Mouse (Mus musculus): Measurements from ENCODE around the gene Haus2. TPM values are rescaled to one million over a fixed set of nuclear protein-coding genes. Genes with fewer than 3 reads are reported as not detected.

Haus2 gene
- polyA plus RNA-seq, 1 experiment, result not detected

DNA sequence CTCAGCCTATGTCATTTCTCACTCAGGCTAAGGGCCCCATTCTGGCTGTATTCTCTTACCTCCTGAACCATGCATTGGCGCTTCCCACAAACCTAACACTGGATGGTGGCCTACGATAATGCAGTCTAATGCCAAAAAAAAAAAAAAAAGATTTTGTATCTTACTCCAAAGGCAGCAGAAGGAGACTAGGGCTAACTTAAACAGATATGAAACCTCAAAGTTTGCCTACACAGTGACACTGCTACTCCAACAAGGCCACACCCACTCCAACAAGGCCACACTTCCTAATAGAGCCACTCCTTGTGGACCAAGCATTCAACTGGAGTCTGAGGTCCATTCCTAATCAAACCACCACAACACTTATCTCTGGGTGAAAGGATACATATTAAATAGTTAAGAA is 47.5 kb downstream of the Haus2 start:
- TF ChIP-seq CTCF (IDR thresholded peaks at IDR 0.05; ENCODE audit: insufficient read depth, low read depth, low read length) (no peak), POLR2A (IDR thresholded peaks at IDR 0.05; ENCODE audit: insufficient read depth, low read depth, low read length) (no peak)
- H3K4me3 ChIP-seq (ENCODE audit: insufficient read depth, low read depth, low read length), result no peak overlapping the region
- no peak overlapping the region for H3K27ac ChIP-seq (ENCODE audit: insufficient read depth, low read depth, low read length)
- no peaks in the 10 kb centered on the region for H3K4me1 ChIP-seq (ENCODE audit: control insufficient read depth, insufficient read depth, low read length)
- WGBS, result 100% methylated on average over 2 of the region's 2 CpGs

DNA sequence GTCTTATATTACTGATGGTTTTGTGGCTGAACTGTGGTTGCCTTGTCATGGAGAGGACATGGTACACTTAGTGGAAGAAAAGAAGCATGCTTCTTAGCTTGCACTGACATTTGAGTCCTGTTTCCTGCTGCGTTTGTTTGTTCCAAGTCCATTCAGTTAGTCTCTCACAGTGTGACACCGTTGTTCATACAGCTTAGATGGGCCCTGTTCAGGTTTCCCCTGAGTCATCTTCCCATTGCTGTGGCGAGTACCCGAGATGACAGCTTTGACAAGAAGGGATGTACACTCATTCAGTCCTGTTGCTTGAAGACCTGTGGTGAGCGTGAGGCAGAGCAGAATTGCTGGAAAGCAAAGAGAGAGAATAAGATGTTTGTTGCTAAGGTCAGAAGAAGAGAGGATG is 49.3 kb downstream of the Haus2 start:
- Histone ChIP-seq H3K4me3 (ENCODE audit: insufficient read depth, low read depth, low read length) (no peak overlapping the region), H3K4me1 (ENCODE audit: control insufficient read depth, insufficient read depth, low read length) (peaks cover 3% of the 10 kb centered on the region), H3K27ac (ENCODE audit: insufficient read depth, low read depth, low read length) (no peak overlapping the region)
- no peak for TF ChIP-seq CTCF (IDR thresholded peaks at IDR 0.05; ENCODE audit: insufficient read depth, low read depth, low read length)
- no peak for TF ChIP-seq POLR2A (IDR thresholded peaks at IDR 0.05; ENCODE audit: insufficient read depth, low read depth, low read length)
- WGBS, result 67% methylated on average over 5 of the region's 5 CpGs

DNA sequence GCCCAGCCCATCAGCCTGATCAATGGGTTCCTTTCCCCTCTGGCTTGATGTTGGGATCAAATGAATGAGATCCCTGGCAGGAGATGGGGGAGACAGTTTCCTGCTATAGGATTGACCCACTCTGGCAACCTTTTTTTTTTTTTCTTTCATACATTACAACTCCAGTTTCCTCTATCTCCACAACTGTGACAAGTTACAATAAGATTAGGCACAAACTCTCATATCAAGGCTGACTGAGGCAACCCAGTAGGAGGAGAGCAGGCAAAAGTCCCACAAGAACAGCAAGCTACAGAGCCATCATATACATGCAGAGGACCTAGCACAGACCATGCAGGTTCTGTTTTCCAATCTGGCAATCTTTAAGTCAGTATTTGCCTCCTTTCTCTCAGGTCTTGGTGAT is 50.1 kb downstream of the Haus2 start:
- no peak overlapping the region for H3K4me3 ChIP-seq (ENCODE audit: insufficient read depth, low read depth, low read length)

DNA sequence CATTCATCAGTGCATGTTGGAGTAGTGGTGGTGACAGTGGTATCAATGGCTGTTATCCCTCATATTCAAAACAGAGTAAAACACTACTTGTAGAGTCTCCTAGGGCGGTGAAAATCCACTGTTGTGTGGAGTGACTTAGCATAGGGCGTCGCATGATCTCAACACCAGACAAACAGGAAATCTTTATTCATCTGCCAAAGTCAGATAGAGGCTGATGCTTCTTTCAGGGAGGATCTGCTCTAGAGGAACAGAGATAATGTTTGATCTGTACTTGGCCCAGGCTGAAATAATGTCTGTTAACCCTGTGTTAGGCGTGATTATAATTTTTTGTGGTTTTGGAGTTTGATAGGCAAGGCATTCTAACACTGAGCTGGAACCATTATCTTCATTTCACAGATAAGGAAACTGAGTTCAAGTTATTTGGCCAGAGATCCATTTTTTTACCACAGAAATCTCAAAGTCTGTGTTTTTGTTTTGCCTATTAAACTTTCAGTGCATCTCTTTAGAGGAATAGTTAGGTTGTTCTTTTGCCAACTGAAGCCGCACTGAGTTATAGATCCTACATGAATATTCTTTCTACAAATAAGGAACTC is 51.4 kb downstream of the Haus2 start:
- Histone ChIP-seq H3K4me3 (ENCODE audit: insufficient read depth, low read depth, low read length) (no peak overlapping the region), H3K27ac (ENCODE audit: insufficient read depth, low read depth, low read length) (no peak overlapping the region), H3K4me1 (ENCODE audit: control insufficient read depth, insufficient read depth, low read length) (peaks cover 8% of the 10 kb centered on the region)
- 81% methylated on average over 5 of the region's 5 CpGs for WGBS
- TF ChIP-seq CTCF (IDR thresholded peaks at IDR 0.05; ENCODE audit: insufficient read depth, low read depth, low read length) (no peak), POLR2A (IDR thresholded peaks at IDR 0.05; ENCODE audit: insufficient read depth, low read depth, low read length) (no peak)

More for the DNA sequence above, 50.1 kb downstream of the Haus2 start:
- TF ChIP-seq CTCF (IDR thresholded peaks at IDR 0.05; ENCODE audit: insufficient read depth, low read depth, low read length), result no peak
- TF ChIP-seq POLR2A (IDR thresholded peaks at IDR 0.05; ENCODE audit: insufficient read depth, low read depth, low read length), result no peak
- Histone ChIP-seq H3K4me1 (ENCODE audit: control insufficient read depth, insufficient read depth, low read length) (peaks cover 8% of the 10 kb centered on the region), H3K27ac (ENCODE audit: insufficient read depth, low read depth, low read length) (no peak overlapping the region)

DNA sequence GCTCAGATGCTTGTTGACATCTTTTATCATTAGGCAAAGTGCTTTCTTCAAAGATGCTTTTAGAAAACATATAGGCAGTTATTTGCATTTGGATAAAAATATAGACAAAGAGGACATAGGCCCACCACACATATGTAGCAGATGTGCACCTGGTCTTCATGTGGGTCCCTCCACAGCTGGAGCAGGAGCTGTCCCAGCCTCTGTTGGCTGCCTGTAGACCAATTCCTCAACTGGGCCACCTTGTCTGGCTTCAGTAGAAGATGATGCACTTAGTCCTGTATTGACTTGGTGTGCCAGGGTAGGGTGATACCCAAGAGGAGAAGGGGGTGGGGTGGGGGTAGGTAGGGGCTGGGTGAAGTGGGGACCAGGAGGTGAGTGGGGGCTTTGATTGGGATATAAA is 53.6 kb downstream of the Haus2 start:
- no peak overlapping the region for H3K4me3 ChIP-seq (ENCODE audit: insufficient read depth, low read depth, low read length)
- TF ChIP-seq POLR2A (IDR thresholded peaks at IDR 0.05; ENCODE audit: insufficient read depth, low read depth, low read length) (no peak), CTCF (IDR thresholded peaks at IDR 0.05; ENCODE audit: insufficient read depth, low read depth, low read length) (no peak)
- H3K4me1 ChIP-seq (ENCODE audit: control insufficient read depth, insufficient read depth, low read length), result peaks cover 8% of the 10 kb centered on the region
- H3K27ac ChIP-seq (ENCODE audit: insufficient read depth, low read depth, low read length), result no peak overlapping the region

DNA sequence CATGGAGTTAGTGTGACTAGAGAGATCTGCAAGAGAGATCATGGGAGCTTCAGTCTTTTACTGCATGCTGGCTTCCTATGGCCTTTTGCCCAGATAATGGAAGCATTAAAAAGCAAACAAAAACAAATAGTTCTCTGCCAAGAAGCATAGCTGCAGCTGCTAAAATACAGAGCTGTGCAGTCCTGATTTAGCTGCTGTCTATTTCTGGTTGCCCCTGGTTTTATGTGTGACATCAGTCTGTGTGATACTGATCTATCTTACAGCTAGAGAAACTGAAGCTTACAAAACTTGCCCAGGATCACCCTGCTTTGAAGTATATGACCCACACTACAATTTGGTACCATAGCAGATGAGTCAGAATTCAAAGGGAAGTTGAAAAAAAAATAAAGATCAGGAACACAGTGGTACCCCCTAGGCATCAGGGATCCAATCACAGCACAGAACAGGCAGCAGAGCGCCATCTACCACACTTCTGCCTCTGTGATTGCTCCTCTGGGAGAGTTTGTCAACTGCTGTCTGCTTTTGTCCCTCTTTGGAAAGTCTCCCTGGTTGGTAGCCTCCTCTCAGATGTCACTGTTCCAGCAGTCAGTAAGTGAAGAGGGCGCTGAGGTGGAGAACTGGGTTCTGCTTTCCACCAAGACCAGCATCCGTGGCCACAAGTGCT is 54.4 kb downstream of the Haus2 start:
- H3K27ac ChIP-seq (ENCODE audit: insufficient read depth, low read depth, low read length), result peak overlapping the region; percentile 73; the same call in 1 of the 2 replicates
- no peak for TF ChIP-seq CTCF (IDR thresholded peaks at IDR 0.05; ENCODE audit: insufficient read depth, low read depth, low read length)
- no peak for TF ChIP-seq POLR2A (IDR thresholded peaks at IDR 0.05; ENCODE audit: insufficient read depth, low read depth, low read length)
- H3K4me3 ChIP-seq (ENCODE audit: insufficient read depth, low read depth, low read length), result no peak overlapping the region
- 52% methylated on average over 3 of the region's 3 CpGs for WGBS
- H3K4me1 ChIP-seq (ENCODE audit: control insufficient read depth, insufficient read depth, low read length), result peaks cover 8% of the 10 kb centered on the region

DNA sequence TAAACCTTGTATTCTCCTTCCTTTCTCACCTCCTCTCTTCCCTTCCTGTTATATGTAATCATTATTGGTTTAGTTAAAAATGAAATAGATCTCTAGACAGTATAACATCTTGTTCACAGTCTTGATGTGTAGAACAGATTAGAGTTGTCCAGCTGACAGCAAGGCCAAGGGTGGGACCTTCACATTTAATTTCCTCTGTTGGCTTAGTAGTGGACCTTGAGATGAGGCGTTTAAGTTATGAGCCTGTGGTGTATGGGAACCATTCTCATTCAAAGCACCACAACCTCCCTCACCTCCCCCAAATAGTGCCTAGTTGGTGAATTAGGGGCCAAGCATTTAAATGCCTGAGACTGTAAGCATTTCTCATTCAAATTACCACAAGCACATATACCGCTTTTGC is 58.3 kb downstream of the Haus2 start:
- Histone ChIP-seq H3K27ac (ENCODE audit: insufficient read depth, low read depth, low read length) (no peak overlapping the region), H3K4me3 (ENCODE audit: insufficient read depth, low read depth, low read length) (no peak overlapping the region), H3K4me1 (ENCODE audit: control insufficient read depth, insufficient read depth, low read length) (peaks cover 8% of the 10 kb centered on the region)
- TF ChIP-seq POLR2A (IDR thresholded peaks at IDR 0.05; ENCODE audit: insufficient read depth, low read depth, low read length) (no peak), CTCF (IDR thresholded peaks at IDR 0.05; ENCODE audit: insufficient read depth, low read depth, low read length) (no peak)
- WGBS, result 77% methylated on average over 2 of the region's 2 CpGs

DNA sequence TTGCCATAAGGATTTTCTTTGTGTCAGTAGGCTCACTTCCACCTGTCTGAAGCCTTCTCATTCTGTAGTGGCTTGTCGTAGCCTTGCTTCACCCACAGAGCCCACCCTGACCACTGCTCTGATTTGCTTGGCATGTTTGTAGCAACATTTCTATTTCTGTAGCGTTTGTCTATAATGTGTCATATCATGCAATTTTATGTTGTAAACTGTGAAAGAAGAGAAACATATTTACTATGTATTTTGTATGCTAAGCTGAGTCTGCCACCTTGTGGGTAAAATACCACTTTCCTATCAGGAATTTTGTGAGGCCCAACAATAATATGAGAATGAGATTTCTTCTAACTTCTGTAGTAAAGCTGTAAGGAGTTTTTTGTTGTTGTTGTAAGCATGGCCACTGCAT is 61.1 kb downstream of the Haus2 start:
- H3K4me3 ChIP-seq (ENCODE audit: insufficient read depth, low read depth, low read length), result no peak overlapping the region

More for the DNA sequence above, 61.1 kb downstream of the Haus2 start:
- TF ChIP-seq CTCF (IDR thresholded peaks at IDR 0.05; ENCODE audit: insufficient read depth, low read depth, low read length) (no peak), POLR2A (IDR thresholded peaks at IDR 0.05; ENCODE audit: insufficient read depth, low read depth, low read length) (no peak)
- Histone ChIP-seq H3K4me1 (ENCODE audit: control insufficient read depth, insufficient read depth, low read length) (no peaks in the 10 kb centered on the region), H3K27ac (ENCODE audit: insufficient read depth, low read depth, low read length) (no peak overlapping the region)
- WGBS, result 71% methylated on average over 2 of the region's 2 CpGs

Other genes starting within 250 kb of the Haus2 start
- gene Ganc, start 205.5 kb upstream of the Haus2 start, polyA plus RNA-seq (2012; ENCODE audit: insufficient read depth, insufficient read length, low replicate concordance, missing spikeins), result 580 TPM in 1 of 2 replicates, not detected in the other
- gene Tmem87a, start 205.3 kb upstream of the Haus2 start, polyA plus RNA-seq (2012; ENCODE audit: insufficient read depth, insufficient read length, low replicate concordance, missing spikeins), result not detected in 2 replicates
- gene Capn3, start 153.4 kb upstream of the Haus2 start, polyA plus RNA-seq (2012; ENCODE audit: insufficient read depth, insufficient read length, low replicate concordance, missing spikeins), result not detected in 2 replicates
- gene Zfp106, start 45.5 kb upstream of the Haus2 start, polyA plus RNA-seq (2012; ENCODE audit: insufficient read depth, insufficient read length, low replicate concordance, missing spikeins), result 169 and 420 TPM in 2 replicates
- not detected in 2 replicates for gene Snap23, start 41.7 kb upstream of the Haus2 start, polyA plus RNA-seq (2012; ENCODE audit: insufficient read depth, insufficient read length, low replicate concordance, missing spikeins)
- gene Lrrc57, start 137 bp downstream of the Haus2 start, polyA plus RNA-seq (2012; ENCODE audit: insufficient read depth, insufficient read length, low replicate concordance, missing spikeins), result not detected in 2 replicates
- not detected in 2 replicates for gene Stard9, start 19.7 kb downstream of the Haus2 start, polyA plus RNA-seq (2012; ENCODE audit: insufficient read depth, insufficient read length, low replicate concordance, missing spikeins)
- gene Cdan1, start 240.7 kb downstream of the Haus2 start, polyA plus RNA-seq (2012; ENCODE audit: insufficient read depth, insufficient read length, low replicate concordance, missing spikeins), result not detected in 2 replicates
- not detected in 2 replicates for gene Ttbk2, start 241.2 kb downstream of the Haus2 start, polyA plus RNA-seq (2012; ENCODE audit: insufficient read depth, insufficient read length, low replicate concordance, missing spikeins)